Mouse (Mus musculus) midbrain, embryonic 15.5 days (tissue): ENCODE measurements around the gene Ak1. TPM values are rescaled to one million over a fixed set of nuclear protein-coding genes. Genes with fewer than 3 reads are reported as not detected.

ENCODE experiments used
- microRNA counts: library from miRNA; unstranded; fragments of <30 nt; microRNA quantifications from one replicate; lab custom pipeline; 2016
- microRNA-seq: library from miRNA; unstranded; fragments of <30 nt; microRNA quantifications from one replicate; pipeline ENCODE4, GENCODE M21; 2016
- polyA plus RNA-seq: library from polyadenylated mRNA; unstranded; fragments of >200 nt; fragmentation: Nextera tagmentation; extraction: Ambion mirVana; gene quantifications from 2 replicates; pipeline ENCODE4 v1.2.1, GENCODE M21; 2015

The Ak1 gene
- polyA plus RNA-seq, 1 experiment from 2014 or later, result 97.6 TPM

MicroRNA genes within 50 kb of the gene (microRNA counts, 519-probe panel; counts per million panel counts)
- microRNA mmu-miR-1954 (lab: Ali Mortazavi, UCI), result not detected

Small RNA genes within 50 kb of the gene (microRNA-seq; reads per million reads assigned to microRNA genes)
- not detected for gene Gm47291
- not detected for gene Mir1954

Other genes with a start within 250 kb of the Ak1 start
- 116 and 117 TPM in 2 replicates for gene 1110008P14Rik, start 239.8 kb upstream of the Ak1 start, polyA plus RNA-seq
- gene Lcn2, start 233.5 kb upstream of the Ak1 start, polyA plus RNA-seq, result 0.44 and 0.83 TPM in 2 replicates
- 51.3 and 54.2 TPM in 2 replicates for gene Ptges2, start 225.9 kb upstream of the Ak1 start, polyA plus RNA-seq
- 5.7 and 5.9 TPM in 2 replicates for gene Naif1, start 171.3 kb upstream of the Ak1 start, polyA plus RNA-seq
- 55.3 and 60.1 TPM in 2 replicates for gene Slc25a25, start 170.3 kb upstream of the Ak1 start, polyA plus RNA-seq
- 7.3 TPM in 2 replicates for gene Fam102a, start 86.4 kb upstream of the Ak1 start, polyA plus RNA-seq
- 145 and 150 TPM in 2 replicates for gene Dpm2, start 50.9 kb upstream of the Ak1 start, polyA plus RNA-seq
- 11.3 and 11.8 TPM in 2 replicates for gene Pip5kl1, start 47.0 kb upstream of the Ak1 start, polyA plus RNA-seq
- gene 9430097D07Rik, start 46.1 kb upstream of the Ak1 start, polyA plus RNA-seq, result 0.60 and 0.86 TPM in 2 replicates
- 33.3 and 36.5 TPM in 2 replicates for gene St6galnac4, start 34.7 kb upstream of the Ak1 start, polyA plus RNA-seq
- gene St6galnac6, start 22.0 kb upstream of the Ak1 start, polyA plus RNA-seq, result 24.2 and 26.9 TPM in 2 replicates
- 32.4 and 32.8 TPM in 2 replicates for gene Eng, start 24.8 kb downstream of the Ak1 start, polyA plus RNA-seq
- gene Fpgs, start 82.4 kb downstream of the Ak1 start, polyA plus RNA-seq, result 23.2 and 25.1 TPM in 2 replicates
- gene Cdk9, start 91.3 kb downstream of the Ak1 start, polyA plus RNA-seq, result 73.5 and 76.5 TPM in 2 replicates
- gene Sh2d3c, start 99.3 kb downstream of the Ak1 start, polyA plus RNA-seq, result 54.7 and 57.2 TPM in 2 replicates
- gene 6330409D20Rik, start 119.3 kb downstream of the Ak1 start, polyA plus RNA-seq, result 3.4 and 4.1 TPM in 2 replicates
- gene Tor2a, start 135.5 kb downstream of the Ak1 start, polyA plus RNA-seq, result 54.1 and 55.9 TPM in 2 replicates
- gene Ttc16, start 153.9 kb downstream of the Ak1 start, polyA plus RNA-seq, result 0.89 and 0.92 TPM in 2 replicates
- gene Ptrh1, start 154.0 kb downstream of the Ak1 start, polyA plus RNA-seq, result 5.9 and 6.1 TPM in 2 replicates
- gene Cfap157, start 162.7 kb downstream of the Ak1 start, polyA plus RNA-seq, result 1.0 and 1.2 TPM in 2 replicates
- gene Stxbp1, start 225.5 kb downstream of the Ak1 start, polyA plus RNA-seq, result 324 and 330 TPM in 2 replicates